Mouse (Mus musculus): Measurements from ENCODE around the gene Itm2b.

DNA sequence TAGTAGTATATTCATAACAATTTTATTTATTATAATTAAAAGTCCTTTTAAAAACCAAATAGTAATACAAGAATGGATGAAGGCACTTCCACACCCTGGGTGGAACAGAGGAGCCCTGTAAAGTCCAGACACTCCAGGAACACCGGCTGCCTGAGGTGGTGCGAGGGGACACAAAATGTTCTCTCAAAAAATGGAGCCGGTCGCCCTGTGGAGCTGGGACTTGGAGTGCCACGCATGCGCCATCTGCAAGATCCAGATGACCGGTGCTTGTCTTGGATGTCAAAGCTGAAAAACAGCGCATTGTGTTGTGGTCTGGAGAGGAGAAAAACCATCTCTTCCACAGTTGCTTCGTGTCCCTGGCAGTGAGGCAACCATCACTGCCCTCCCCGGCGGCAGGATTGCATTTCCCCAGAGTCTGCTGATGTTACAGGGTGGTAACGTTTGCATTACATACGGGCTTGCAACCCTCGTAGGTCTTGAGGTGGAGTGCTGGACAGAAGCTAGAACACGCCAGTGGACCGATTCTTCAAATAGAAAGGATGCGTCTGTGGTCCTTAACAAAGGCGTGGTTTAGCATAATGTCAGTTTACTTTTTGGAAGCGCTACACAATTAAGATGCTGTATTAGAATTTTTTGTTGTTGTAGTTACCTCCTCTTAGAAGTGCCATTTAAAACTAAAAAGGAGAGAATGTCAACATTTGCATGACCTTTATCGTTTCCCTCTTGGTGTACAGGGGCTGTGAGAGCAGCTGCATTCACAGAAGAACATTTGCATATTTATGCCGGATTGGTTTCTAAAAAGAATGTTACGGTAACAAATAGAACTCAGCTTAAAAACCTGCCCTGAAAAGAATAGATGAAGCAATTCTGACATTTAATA lies 49.9 kb downstream of the Itm2b start:
- no peak for TF ChIP-seq POLR2A (IDR thresholded peaks at IDR 0.05; ENCODE audit: insufficient read depth, low read depth, low read length)
- TF ChIP-seq EP300 (IDR thresholded peaks at IDR 0.05; ENCODE audit: insufficient read depth, low read depth, low read length): no peak
- TF ChIP-seq CTCF (IDR thresholded peaks at IDR 0.05): no peak

All from heart, adult 2 months (tissue).